Mouse (Mus musculus): Measurements from ENCODE around the gene 5830473C10Rik. TPM values are rescaled to one million over a fixed set of nuclear protein-coding genes. Genes with fewer than 3 reads are reported as not detected.
A peak's percentile ranks its signal among the peaks of the same experiment; 100 is the strongest.

Gene 5830473C10Rik
- polyA plus RNA-seq, 1 experiment from 2014 or later = 0.06 TPM

- no peak for ATAC-seq
- H3K4me3 ChIP-seq (ENCODE audit: low read length) = no peak overlapping the region
- H3K27me3 ChIP-seq (replicated peaks; ENCODE audit: control insufficient read depth, insufficient read depth, low read length) = no peaks in the 10 kb centered on the region
- H3K27ac ChIP-seq (ENCODE audit: low read depth, low read length) = no peak overlapping the region
- H3K9ac ChIP-seq (ENCODE audit: low read depth, low read length) = no peak overlapping the region
- no peaks in the 10 kb centered on the region for H3K9me3 ChIP-seq (ENCODE audit: control insufficient read depth, low read length)
- no peaks in the 10 kb centered on the region for H3K36me3 ChIP-seq (ENCODE audit: control insufficient read depth, insufficient read depth, low read length)
- no peaks in the 10 kb centered on the region for H3K4me1 ChIP-seq (ENCODE audit: control insufficient read depth, insufficient read depth, low read depth, low read length)
- H3K4me2 ChIP-seq (ENCODE audit: low read length) = no peak overlapping the region
- WGBS = 82% methylated on average over 1 of the region's 1 CpGs
These were observed 67.6 kb downstream of the 5830473C10Rik start for GRCm38 (mm10) chr5:90628530-90628929.

DNA sequence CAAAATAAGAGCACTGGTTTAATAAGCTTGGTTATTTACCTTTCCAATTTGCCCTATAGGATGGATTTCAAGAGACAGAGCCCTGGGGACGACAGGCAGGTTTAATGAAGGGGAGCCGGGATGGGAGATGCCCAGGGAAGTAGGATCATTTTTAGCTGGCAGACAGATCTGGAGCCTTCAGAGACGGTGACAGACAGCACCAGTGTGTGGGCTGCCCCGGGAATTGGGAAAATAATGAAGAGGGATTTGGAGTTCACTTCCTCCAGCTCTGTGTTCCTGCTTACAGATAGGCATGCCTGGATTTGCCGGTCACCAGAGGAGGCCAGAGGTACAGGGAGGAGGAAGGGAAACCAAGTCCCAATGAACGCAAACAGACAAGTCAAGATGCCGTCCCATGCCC, 74.0 kb downstream of the 5830473C10Rik start:
- H3K36me3 ChIP-seq (ENCODE audit: control insufficient read depth, insufficient read depth, low read length) = no peaks in the 10 kb centered on the region
- H3K4me3 ChIP-seq (ENCODE audit: low read length) = no peak overlapping the region
- WGBS = 76% methylated on average over 7 of the region's 7 CpGs
- no peaks in the 10 kb centered on the region for H3K27me3 ChIP-seq (replicated peaks; ENCODE audit: control insufficient read depth, insufficient read depth, low read length)
- H3K9me3 ChIP-seq (ENCODE audit: control insufficient read depth, low read length) = no peaks in the 10 kb centered on the region
- no peak overlapping the region for H3K27ac ChIP-seq (ENCODE audit: low read depth, low read length)
- no peaks in the 10 kb centered on the region for H3K4me1 ChIP-seq (ENCODE audit: control insufficient read depth, insufficient read depth, low read depth, low read length)
- no peak overlapping the region for H3K9ac ChIP-seq (ENCODE audit: low read depth, low read length)
- no peak for ATAC-seq
- H3K4me2 ChIP-seq (ENCODE audit: low read length) = no peak overlapping the region

DNA sequence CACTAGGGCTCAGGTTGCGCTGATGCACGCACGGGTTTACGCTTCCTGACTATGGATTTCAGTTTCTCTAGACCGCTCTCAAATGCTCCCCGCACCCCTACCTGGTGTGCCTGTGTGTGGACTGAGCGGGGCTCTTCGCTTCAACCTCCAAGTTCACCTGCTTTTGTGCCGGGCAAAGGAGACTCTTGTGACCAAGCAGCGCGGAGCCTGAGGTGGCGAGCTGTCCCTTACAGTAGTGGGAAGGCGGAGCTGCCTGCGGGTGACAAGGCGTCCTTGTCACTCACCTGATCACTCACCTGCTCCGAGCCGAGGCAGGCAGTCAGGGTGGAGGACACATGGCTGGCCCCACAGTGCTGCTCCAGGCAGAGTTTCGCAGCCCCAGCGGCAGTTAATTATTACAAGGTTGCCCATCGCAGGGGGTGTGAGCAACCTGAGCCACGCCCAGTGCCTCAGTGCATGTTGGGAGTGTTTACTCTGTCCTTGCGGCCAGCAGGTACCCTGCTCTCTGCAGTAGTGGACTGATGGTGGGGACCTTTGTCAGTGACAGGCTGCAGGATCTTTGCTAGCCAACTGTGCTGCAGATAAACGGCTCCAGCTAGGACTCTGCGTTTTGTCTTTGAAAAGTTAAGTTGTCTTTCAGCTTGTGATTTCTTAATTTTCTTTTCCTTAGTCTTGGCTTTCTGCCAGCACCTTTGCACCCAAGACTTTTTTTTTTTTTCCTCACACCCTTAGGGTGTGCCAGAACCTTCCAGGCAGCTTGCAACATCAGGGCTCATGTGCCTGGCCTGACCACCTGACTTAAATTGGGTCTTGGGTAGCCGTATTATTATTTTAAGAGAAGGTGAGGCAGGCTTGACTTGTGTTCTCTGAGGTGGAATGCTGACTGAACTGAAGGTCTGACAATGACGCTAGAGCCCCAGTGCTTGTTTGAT, 79.6 kb downstream of the 5830473C10Rik start, which contains the start of gene Rassf6:
Gene Rassf6, minus strand, starts transcription at position 372 of the 932 bp plus-strand sequence.
- peak within 1 kb of the TSS; percentile 59 for H3K9ac ChIP-seq (ENCODE audit: low read depth, low read length)
- H3K4me3 ChIP-seq (ENCODE audit: low read length) = peak within 1 kb of the TSS; percentile 46
- H3K27me3 ChIP-seq (replicated peaks; ENCODE audit: control insufficient read depth, insufficient read depth, low read length) = no peaks in the 10 kb centered on the region
- H3K4me2 ChIP-seq (ENCODE audit: low read length) = peak within 1 kb of the TSS; percentile 69
- H3K27ac ChIP-seq (ENCODE audit: low read depth, low read length) = no peak within 1 kb of the TSS
- no peaks in the 10 kb centered on the region for H3K9me3 ChIP-seq (ENCODE audit: control insufficient read depth, low read length)
- WGBS = 11% methylated on average over 26 of the region's 26 CpGs
- no peaks in the 10 kb centered on the region for H3K36me3 ChIP-seq (ENCODE audit: control insufficient read depth, insufficient read depth, low read length)
- ATAC-seq = peak; percentile 89
- no peaks in the 10 kb centered on the region for H3K4me1 ChIP-seq (ENCODE audit: control insufficient read depth, insufficient read depth, low read depth, low read length)

- Histone ChIP-seq H3K4me3 (ENCODE audit: low read length) (no peak overlapping the region), H3K9me3 (ENCODE audit: control insufficient read depth, low read length) (no peaks in the 10 kb centered on the region), H3K9ac (ENCODE audit: low read depth, low read length) (no peak overlapping the region), H3K36me3 (ENCODE audit: control insufficient read depth, insufficient read depth, low read length) (no peaks in the 10 kb centered on the region), H3K4me2 (ENCODE audit: low read length) (no peak overlapping the region), H3K27ac (ENCODE audit: low read depth, low read length) (no peak overlapping the region), H3K4me1 (ENCODE audit: control insufficient read depth, insufficient read depth, low read depth, low read length) (no peaks in the 10 kb centered on the region), H3K27me3 (replicated peaks; ENCODE audit: control insufficient read depth, insufficient read depth, low read length) (no peaks in the 10 kb centered on the region)
- 76% methylated on average over 10 of the region's 10 CpGs for WGBS
- ATAC-seq = no peak
These were observed 80.3 kb downstream of the 5830473C10Rik start for GRCm38 (mm10) chr5:90641218-90641610.

DNA sequence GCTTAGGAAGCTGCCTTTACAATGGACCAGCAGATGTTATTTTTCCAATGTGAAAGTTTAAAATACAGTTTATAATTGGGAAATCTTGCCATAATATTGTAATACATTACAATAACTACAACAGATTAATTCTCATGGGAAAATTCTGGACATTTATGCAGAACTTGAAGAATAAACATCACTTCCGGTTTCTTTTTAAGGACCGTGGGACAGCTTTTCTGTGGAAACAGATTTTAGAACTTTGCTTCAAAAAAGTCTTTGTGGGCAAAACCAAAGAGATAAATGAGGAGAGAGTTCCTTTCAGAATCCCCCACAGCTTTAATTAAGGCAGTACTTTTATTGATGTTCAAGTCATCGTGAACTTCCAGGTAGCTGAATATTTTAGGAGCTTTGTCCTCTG, 84.7 kb downstream of the 5830473C10Rik start:
- 68% methylated on average over 3 of the region's 3 CpGs for WGBS
- Histone ChIP-seq H3K9ac (ENCODE audit: low read depth, low read length) (no peak overlapping the region), H3K36me3 (ENCODE audit: control insufficient read depth, insufficient read depth, low read length) (no peaks in the 10 kb centered on the region), H3K27me3 (replicated peaks; ENCODE audit: control insufficient read depth, insufficient read depth, low read length) (no peaks in the 10 kb centered on the region), H3K9me3 (ENCODE audit: control insufficient read depth, low read length) (no peaks in the 10 kb centered on the region), H3K27ac (ENCODE audit: low read depth, low read length) (no peak overlapping the region), H3K4me3 (ENCODE audit: low read length) (no peak overlapping the region), H3K4me1 (ENCODE audit: control insufficient read depth, insufficient read depth, low read depth, low read length) (no peaks in the 10 kb centered on the region), H3K4me2 (ENCODE audit: low read length) (no peak overlapping the region)
- no peak for ATAC-seq

GRCm38 (mm10) chr5:90646398-90646797, 85.5 kb downstream of the 5830473C10Rik start:
- no peaks in the 10 kb centered on the region for H3K36me3 ChIP-seq (ENCODE audit: control insufficient read depth, insufficient read depth, low read length)
- no peaks in the 10 kb centered on the region for H3K4me1 ChIP-seq (ENCODE audit: control insufficient read depth, insufficient read depth, low read depth, low read length)
- H3K9me3 ChIP-seq (ENCODE audit: control insufficient read depth, low read length) = no peaks in the 10 kb centered on the region
- WGBS = 81% methylated on average over 5 of the region's 5 CpGs
- peak; percentile 52; the same call in 1 of the 2 replicates for ATAC-seq
- H3K9ac ChIP-seq (ENCODE audit: low read depth, low read length) = no peak overlapping the region
- no peak overlapping the region for H3K4me2 ChIP-seq (ENCODE audit: low read length)
- no peak overlapping the region for H3K27ac ChIP-seq (ENCODE audit: low read depth, low read length)
- H3K4me3 ChIP-seq (ENCODE audit: low read length) = no peak overlapping the region
- H3K27me3 ChIP-seq (replicated peaks; ENCODE audit: control insufficient read depth, insufficient read depth, low read length) = no peaks in the 10 kb centered on the region

Other genes starting within 250 kb of the 5830473C10Rik start
- 26.5 and 27.3 TPM in 2 replicates for gene Ankrd17, start 194.5 kb upstream of the 5830473C10Rik start, polyA plus RNA-seq (2015; fragmentation: Nextera tagmentation; extraction: Ambion mirVana)
- 3.3 and 3.7 TPM in 2 replicates for gene Gm9958, start 193.9 kb upstream of the 5830473C10Rik start, polyA plus RNA-seq (2015; fragmentation: Nextera tagmentation; extraction: Ambion mirVana)
- 0.07 TPM in 1 of 2 replicates, not detected in the other for gene Alb, start 100.2 kb upstream of the 5830473C10Rik start, polyA plus RNA-seq (2015; fragmentation: Nextera tagmentation; extraction: Ambion mirVana)
- 0.50 and 0.74 TPM in 2 replicates for gene Afp, start 70.4 kb upstream of the 5830473C10Rik start, polyA plus RNA-seq (2015; fragmentation: Nextera tagmentation; extraction: Ambion mirVana)
- not detected in 2 replicates for gene Afm, start 42.2 kb upstream of the 5830473C10Rik start, polyA plus RNA-seq (2015; fragmentation: Nextera tagmentation; extraction: Ambion mirVana)
- 3.3 and 4.1 TPM in 2 replicates for gene Rassf6, start 79.5 kb downstream of the 5830473C10Rik start, polyA plus RNA-seq (2015; fragmentation: Nextera tagmentation; extraction: Ambion mirVana)
- gene Cxcl5, start 198.3 kb downstream of the 5830473C10Rik start, polyA plus RNA-seq (2015; fragmentation: Nextera tagmentation; extraction: Ambion mirVana) = 0.29 and 0.61 TPM in 2 replicates
- 0.77 and 0.85 TPM in 2 replicates for gene Ppbp, start 207.4 kb downstream of the 5830473C10Rik start, polyA plus RNA-seq (2015; fragmentation: Nextera tagmentation; extraction: Ambion mirVana)
- 42.5 and 48.5 TPM in 2 replicates for gene Pf4, start 211.3 kb downstream of the 5830473C10Rik start, polyA plus RNA-seq (2015; fragmentation: Nextera tagmentation; extraction: Ambion mirVana)
- gene Cxcl3, start 225.0 kb downstream of the 5830473C10Rik start, polyA plus RNA-seq (2015; fragmentation: Nextera tagmentation; extraction: Ambion mirVana) = 0.36 and 0.52 TPM in 2 replicates
- gene Cxcl15, start 233.4 kb downstream of the 5830473C10Rik start, polyA plus RNA-seq (2015; fragmentation: Nextera tagmentation; extraction: Ambion mirVana) = not detected in 2 replicates